Mouse (Mus musculus) limb, embryonic 15.5 days (tissue): ENCODE measurements around the gene Zfyve28. TPM values are rescaled to one million over a fixed set of nuclear protein-coding genes. Genes with fewer than 3 reads are reported as not detected.
A peak's percentile ranks its signal among the peaks of the same experiment; 100 is the strongest.

ENCODE experiments used
- ATAC-seq: fragments of 200-750 bp; cut with Nextera tagmentation; 2 replicates; pipeline ENCODE4 v1.8.0; 2017; ENCODE audit warnings: low read depth, moderate TSS enrichment; ENCODE audit not compliant: insufficient number of reproducible peaks, low FRiP score, low TSS enrichment
- H3K27ac ChIP-seq: fragments of 300-500 bp; sonication (generic); 2 replicates; pipeline ENCODE4 v1.5.1; 2015; ENCODE audit warnings: moderate library complexity, mild to moderate bottlenecking, inconsistent platforms
- H3K27me3 ChIP-seq: fragments of 300-500 bp; sonication (generic); 2 replicates; pipeline ENCODE4 v1.6.1; 2015; ENCODE audit warnings: inconsistent platforms
- H3K36me3 ChIP-seq: fragments of 300-500 bp; sonication (generic); 2 replicates; pipeline ENCODE4 v1.6.1; 2015; ENCODE audit warnings: inconsistent platforms
- H3K4me1 ChIP-seq: fragments of 300-500 bp; sonication (generic); 2 replicates; pipeline ENCODE4 v1.6.1; 2015; ENCODE audit warnings: inconsistent platforms
- H3K4me2 ChIP-seq: fragments of 300-500 bp; sonication (generic); 2 replicates; pipeline ENCODE4 v1.6.1; 2015; ENCODE audit warnings: mild to moderate bottlenecking, inconsistent platforms
- H3K4me3 ChIP-seq: fragments of 300-500 bp; sonication (generic); 2 replicates; pipeline ENCODE4 v1.5.1; 2015; ENCODE audit warnings: mild to moderate bottlenecking, inconsistent platforms
- H3K9ac ChIP-seq: fragments of 300-500 bp; sonication (generic); 2 replicates; pipeline ENCODE4 v1.6.1; 2015; ENCODE audit warnings: inconsistent platforms
- H3K9me3 ChIP-seq: fragments of 300-500 bp; sonication (generic); 2 replicates; pipeline ENCODE4 v1.6.1; 2016; ENCODE audit warnings: inconsistent platforms
- WGBS: fragments of 180-500 bp; shearing (Covaris S2); methylation state at CpG from one replicate; pipeline ENCODE4 v1.1.7; 2015; 5-methylcytosine and 5-hydroxymethylcytosine counted together
- polyA plus RNA-seq: library from polyadenylated mRNA; unstranded; fragments of >200 nt; fragmentation: Nextera tagmentation; extraction: Ambion mirVana; gene quantifications from 2 replicates; pipeline ENCODE4 v1.2.1, GENCODE M21; 2015

Gene Zfyve28
- polyA plus RNA-seq, 1 experiment from 2014 or later = 1.1 TPM

- H3K36me3 ChIP-seq = peaks cover 27% of the 10 kb centered on the region
- no peak overlapping the region; the same call in 1 of the 2 replicates for H3K27ac ChIP-seq
- H3K9me3 ChIP-seq = no peaks in the 10 kb centered on the region
- H3K4me1 ChIP-seq = peaks cover 63% of the 10 kb centered on the region
- WGBS = 95% methylated on average over 1 of the region's 1 CpGs
- peak overlapping the region; percentile 97; the same call in 1 of the 2 replicates for H3K4me3 ChIP-seq
- H3K4me2 ChIP-seq = peak overlapping the region; percentile 74; the same call in 1 of the 2 replicates
- ATAC-seq = no peak
- H3K9ac ChIP-seq = no peak overlapping the region
- no peaks in the 10 kb centered on the region for H3K27me3 ChIP-seq
Observed at GRCm38 (mm10) chr5:34185051-34185580, 103.1 kb downstream of the Zfyve28 start.

DNA sequence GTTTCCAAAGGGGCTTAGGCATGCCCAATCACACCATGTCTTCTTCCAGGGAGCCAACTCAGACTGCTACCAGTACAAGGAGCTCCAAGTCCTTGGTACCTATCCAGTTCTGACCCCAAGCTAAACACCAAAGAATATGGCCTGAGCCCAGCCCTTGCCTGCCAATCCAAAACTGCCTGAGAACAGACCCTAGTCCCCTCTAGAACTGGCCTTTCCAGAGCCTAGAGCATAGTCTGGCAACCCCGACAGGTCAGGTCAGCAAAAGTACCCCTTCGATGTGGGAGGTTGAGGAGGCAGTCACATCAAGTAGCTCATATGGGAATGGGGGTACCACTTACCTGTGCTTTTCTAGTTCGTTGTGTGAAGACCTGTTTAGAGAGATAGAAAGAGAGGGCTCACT is 104.3 kb downstream of the Zfyve28 start:
- 85% methylated on average over 3 of the region's 3 CpGs for WGBS
- no peak overlapping the region for H3K27ac ChIP-seq
- H3K9ac ChIP-seq = no peak overlapping the region
- peaks cover 57% of the 10 kb centered on the region for H3K4me1 ChIP-seq
- no peak overlapping the region for H3K4me3 ChIP-seq
- H3K4me2 ChIP-seq = no peak overlapping the region
- H3K27me3 ChIP-seq = no peaks in the 10 kb centered on the region
- ATAC-seq = no peak
- no peaks in the 10 kb centered on the region for H3K9me3 ChIP-seq
- peaks cover 38% of the 10 kb centered on the region for H3K36me3 ChIP-seq

- 64% methylated on average over 5 of the region's 5 CpGs for WGBS
- no peaks in the 10 kb centered on the region for H3K27me3 ChIP-seq
- H3K36me3 ChIP-seq = peaks cover 44% of the 10 kb centered on the region
- no peak overlapping the region for H3K27ac ChIP-seq
- peaks cover 52% of the 10 kb centered on the region for H3K4me1 ChIP-seq
- no peak overlapping the region for H3K4me3 ChIP-seq
- no peak overlapping the region for H3K4me2 ChIP-seq
- ATAC-seq = no peak
- H3K9ac ChIP-seq = no peak overlapping the region
- H3K9me3 ChIP-seq = no peaks in the 10 kb centered on the region
Observed at GRCm38 (mm10) chr5:34183156-34183880, 104.9 kb downstream of the Zfyve28 start.

DNA sequence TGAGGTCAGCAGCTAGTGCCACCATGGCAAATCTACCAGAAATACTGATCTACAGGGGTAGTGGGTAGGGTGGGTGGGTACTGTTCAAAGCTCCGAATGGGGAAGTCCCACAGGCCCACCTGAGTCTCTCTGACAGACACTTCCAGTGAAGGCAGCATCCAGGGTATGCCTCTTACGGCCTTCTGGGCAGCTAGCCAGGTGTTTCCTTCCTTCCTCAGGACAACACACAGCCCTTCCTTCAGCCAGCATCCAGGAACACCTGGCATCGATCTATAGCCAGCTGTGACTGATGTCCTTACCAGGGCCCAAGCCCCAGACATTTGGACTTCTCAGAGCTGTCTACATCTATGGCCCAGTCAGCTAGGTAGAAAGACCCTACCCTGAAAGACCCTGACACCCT is 105.8 kb downstream of the Zfyve28 start:
- H3K4me2 ChIP-seq = no peak overlapping the region
- H3K9me3 ChIP-seq = no peaks in the 10 kb centered on the region
- no peak overlapping the region for H3K9ac ChIP-seq
- peaks cover 52% of the 10 kb centered on the region for H3K36me3 ChIP-seq
- no peak overlapping the region for H3K4me3 ChIP-seq
- ATAC-seq = no peak
- no peaks in the 10 kb centered on the region for H3K27me3 ChIP-seq
- H3K4me1 ChIP-seq = peaks cover 49% of the 10 kb centered on the region
- WGBS = 67% methylated on average over 3 of the region's 3 CpGs
- H3K27ac ChIP-seq = no peak overlapping the region

DNA sequence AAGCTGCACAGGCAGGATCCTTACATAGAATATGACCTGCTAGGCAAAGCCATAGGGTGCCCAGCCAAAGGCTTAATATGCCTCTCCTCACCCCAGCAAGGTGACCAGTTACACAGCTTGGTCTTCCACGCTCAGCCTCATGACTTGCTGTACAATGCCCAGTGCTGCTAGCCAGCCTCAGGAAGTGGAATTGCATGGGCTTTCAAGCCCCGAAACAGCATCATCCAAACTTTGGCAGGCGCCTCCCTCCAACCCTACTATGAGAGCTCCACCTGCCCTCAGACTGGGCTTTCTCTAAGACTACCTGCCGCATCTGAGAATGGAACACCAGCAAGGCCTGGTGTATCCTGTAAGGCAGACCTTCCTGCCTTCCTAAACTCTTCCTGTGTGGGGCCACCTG is 110.4 kb downstream of the Zfyve28 start:
- Histone ChIP-seq H3K4me3 (no peak overlapping the region), H3K9me3 (no peaks in the 10 kb centered on the region), H3K4me2 (no peak overlapping the region), H3K9ac (no peak overlapping the region), H3K27ac (no peak overlapping the region), H3K27me3 (no peaks in the 10 kb centered on the region), H3K4me1 (peaks cover 9% of the 10 kb centered on the region), H3K36me3 (peaks cover 93% of the 10 kb centered on the region)
- no peak for ATAC-seq
- WGBS = 92% methylated on average over 4 of the region's 4 CpGs

GRCm38 (mm10) chr5:34177091-34177490 is 111.2 kb downstream of the Zfyve28 start:
- WGBS = 89% methylated on average over 2 of the region's 2 CpGs
- no peak for ATAC-seq
- H3K9me3 ChIP-seq = no peaks in the 10 kb centered on the region
- no peak overlapping the region for H3K27ac ChIP-seq
- H3K9ac ChIP-seq = no peak overlapping the region
- no peak overlapping the region for H3K4me2 ChIP-seq
- no peak overlapping the region for H3K4me3 ChIP-seq
- H3K4me1 ChIP-seq = 0 out of 2 replicates have a peak, but pooled peaks cover 4% of the 10 kb centered on the region
- H3K36me3 ChIP-seq = peaks cover 90% of the 10 kb centered on the region
- H3K27me3 ChIP-seq = no peaks in the 10 kb centered on the region

DNA sequence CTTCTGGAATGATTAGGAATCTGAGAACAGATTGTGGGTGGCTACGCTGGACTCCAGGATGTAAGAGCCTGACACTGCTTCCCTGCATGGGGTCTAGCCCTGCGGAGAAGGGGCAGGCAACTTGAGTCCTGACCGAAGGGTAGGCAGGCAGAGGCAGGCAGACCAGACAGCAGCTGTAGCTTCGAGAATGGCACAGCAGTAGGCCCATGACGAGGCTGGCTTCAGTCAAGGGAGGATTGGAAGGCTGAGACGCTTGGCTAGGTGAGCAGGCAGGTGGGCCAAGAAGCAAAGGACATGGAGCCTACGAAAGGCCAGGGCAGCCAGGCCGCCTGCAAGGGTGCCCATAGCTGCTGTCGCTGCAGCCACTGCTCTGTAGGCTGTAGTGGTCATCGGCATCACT is 111.6 kb downstream of the Zfyve28 start:
- 0 out of 2 replicates have a peak, but pooled peaks cover 1% of the 10 kb centered on the region for H3K4me1 ChIP-seq
- H3K9me3 ChIP-seq = no peaks in the 10 kb centered on the region
- H3K4me3 ChIP-seq = no peak overlapping the region
- H3K4me2 ChIP-seq = no peak overlapping the region
- 82% methylated on average over 10 of the region's 10 CpGs for WGBS
- H3K27me3 ChIP-seq = no peaks in the 10 kb centered on the region
- ATAC-seq = no peak
- H3K9ac ChIP-seq = no peak overlapping the region
- no peak overlapping the region for H3K27ac ChIP-seq
- H3K36me3 ChIP-seq = peaks cover 86% of the 10 kb centered on the region

DNA sequence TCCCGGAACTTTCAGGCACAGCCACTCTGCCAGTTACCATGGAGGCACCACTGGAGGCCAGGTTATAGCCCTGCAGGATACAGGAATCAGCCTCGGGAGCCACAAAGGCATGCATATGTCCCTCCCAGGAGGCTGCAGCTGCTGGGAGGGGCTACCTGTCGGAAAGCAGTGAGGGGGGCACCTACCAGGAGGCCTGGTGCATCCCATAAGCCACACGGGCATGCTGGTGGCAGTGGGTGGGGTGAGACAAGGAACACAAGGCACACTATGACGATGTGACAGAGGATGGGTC is 112.9 kb downstream of the Zfyve28 start:
- ATAC-seq = no peak
- WGBS = 21% methylated on average over 5 of the region's 5 CpGs
- Histone ChIP-seq H3K27me3 (no peaks in the 10 kb centered on the region), H3K9me3 (no peaks in the 10 kb centered on the region), H3K36me3 (peaks cover 75% of the 10 kb centered on the region), H3K27ac (no peak overlapping the region), H3K4me1 (no peaks in the 10 kb centered on the region), H3K4me2 (no peak overlapping the region), H3K9ac (no peak overlapping the region), H3K4me3 (no peak overlapping the region)

DNA sequence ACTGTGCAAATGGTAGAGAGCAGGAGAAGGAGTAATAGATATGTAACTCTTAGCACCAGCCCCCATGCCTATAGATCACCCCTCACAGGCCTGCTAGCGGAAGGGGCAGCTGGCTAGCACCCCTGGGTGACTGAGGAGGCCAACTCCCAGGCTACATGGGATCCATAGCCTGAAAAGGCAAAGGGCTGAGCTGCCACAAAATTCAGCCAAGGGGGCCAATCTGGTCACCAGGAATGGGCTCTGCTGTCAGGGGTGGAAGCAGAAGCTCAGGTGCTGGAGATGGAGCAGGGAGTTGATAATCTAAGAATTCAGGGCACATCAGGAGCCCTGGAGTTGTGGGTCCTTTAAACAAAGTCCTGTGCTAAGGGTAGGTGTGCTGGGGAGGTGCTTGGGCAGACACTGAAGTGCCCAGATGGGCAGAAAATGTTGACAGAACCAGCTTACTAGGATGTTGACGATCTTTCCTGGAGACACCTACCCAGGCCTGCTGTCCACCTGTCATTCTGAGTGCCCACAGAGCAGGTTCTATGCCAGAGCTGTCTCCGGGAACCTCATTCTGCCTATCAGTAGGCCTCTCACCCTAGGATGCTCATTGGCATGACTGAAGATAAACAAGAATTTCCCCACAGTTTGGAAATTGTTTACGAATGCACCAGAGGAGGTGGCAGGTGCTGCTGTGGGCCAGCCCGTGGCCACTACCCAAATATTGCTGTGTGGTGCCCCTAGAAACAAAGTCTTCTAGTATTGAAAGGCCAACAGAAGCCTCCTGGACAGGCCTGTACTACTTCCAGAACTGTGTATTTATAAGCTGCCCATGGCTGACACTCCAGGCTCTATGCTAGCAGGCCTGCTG is 113.5 kb downstream of the Zfyve28 start:
- ATAC-seq = no peak
- Histone ChIP-seq H3K9me3 (no peaks in the 10 kb centered on the region), H3K27ac (no peak overlapping the region), H3K27me3 (no peaks in the 10 kb centered on the region), H3K4me2 (no peak overlapping the region), H3K9ac (no peak overlapping the region), H3K36me3 (peaks cover 69% of the 10 kb centered on the region), H3K4me3 (no peak overlapping the region), H3K4me1 (peaks cover 3% of the 10 kb centered on the region; the same call in 1 of the 2 replicates)
- 75% methylated on average over 5 of the region's 5 CpGs for WGBS

- Histone ChIP-seq H3K9me3 (no peaks in the 10 kb centered on the region), H3K4me1 (peaks cover 5% of the 10 kb centered on the region; the same call in 1 of the 2 replicates), H3K27me3 (no peaks in the 10 kb centered on the region), H3K4me3 (no peak overlapping the region), H3K4me2 (no peak overlapping the region), H3K27ac (no peak overlapping the region), H3K36me3 (peaks cover 62% of the 10 kb centered on the region), H3K9ac (no peak overlapping the region)
- 76% methylated on average over 2 of the region's 2 CpGs for WGBS
- no peak for ATAC-seq
Observed at GRCm38 (mm10) chr5:34174021-34174420, 114.2 kb downstream of the Zfyve28 start.

- 76% methylated on average over 4 of the region's 4 CpGs for WGBS
- H3K9me3 ChIP-seq = no peaks in the 10 kb centered on the region
- H3K36me3 ChIP-seq = peaks cover 31% of the 10 kb centered on the region
- H3K4me2 ChIP-seq = no peak overlapping the region
- peaks cover 8% of the 10 kb centered on the region; the same call in 1 of the 2 replicates for H3K4me1 ChIP-seq
- no peaks in the 10 kb centered on the region for H3K27me3 ChIP-seq
- no peak overlapping the region for H3K27ac ChIP-seq
- no peak for ATAC-seq
- H3K4me3 ChIP-seq = no peak overlapping the region
- H3K9ac ChIP-seq = no peak overlapping the region
Observed at GRCm38 (mm10) chr5:34170726-34171125, 117.5 kb downstream of the Zfyve28 start.

DNA sequence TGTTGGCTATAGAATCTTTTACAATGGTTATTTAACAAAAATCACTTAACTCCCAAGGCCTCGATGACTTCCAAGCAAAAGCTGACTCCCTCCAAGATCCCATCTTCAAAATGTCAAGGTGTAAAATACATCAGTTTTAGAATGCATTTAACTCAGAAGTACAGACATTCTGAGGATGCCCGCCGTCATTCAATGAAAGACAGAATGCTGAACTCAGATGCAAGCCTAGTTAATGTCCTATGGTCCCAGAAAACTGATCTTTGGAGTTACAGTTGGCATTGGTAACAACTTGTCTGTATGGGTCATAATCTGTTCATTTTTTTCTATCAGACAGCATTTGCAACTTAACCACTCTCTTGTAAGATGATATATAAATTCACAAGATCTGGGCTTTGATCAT is 118.3 kb downstream of the Zfyve28 start:
- Histone ChIP-seq H3K9ac (peak overlapping the region; percentile 42; the same call in 1 of the 2 replicates), H3K27ac (peak overlapping the region; percentile 88), H3K9me3 (no peaks in the 10 kb centered on the region), H3K36me3 (peaks cover 25% of the 10 kb centered on the region), H3K4me2 (peak overlapping the region; percentile 61), H3K27me3 (no peaks in the 10 kb centered on the region), H3K4me1 (peaks cover 8% of the 10 kb centered on the region; the same call in 1 of the 2 replicates), H3K4me3 (peak overlapping the region; percentile 80)
- WGBS = 80% methylated on average over 3 of the region's 3 CpGs
- no peak for ATAC-seq
